Mouse (Mus musculus) spleen, postnatal 10 days (tissue): ENCODE data around the gene Adk.
"Not testable (repeated sequence)": the region's sequence is repeated elsewhere in the genome, so short reads cannot be mapped to it uniquely, and the experiment has no call there.

Experiments
- DNase-seq, 2 experiments: peaks; one replicate each; pipeline ENCODE4 v3.0.0; 2021 to 2022; ENCODE audit warnings: low spot score in 2 of 2

The Adk gene

GRCm38 (mm10) chr14:21064321-21064720 is 11.9 kb downstream of the Adk start:
- DNase-seq: no peak

- no peak for DNase-seq
Observed at GRCm38 (mm10) chr14:21065490-21066162, 13.3 kb downstream of the Adk start.

GRCm38 (mm10) chr14:21069594-21069993 is 17.2 kb downstream of the Adk start:
- peak in 1 of 2 experiments; percentile 41 for DNase-seq

GRCm38 (mm10) chr14:21073981-21074380 is 21.6 kb downstream of the Adk start:
- DNase-seq: no peak

- DNase-seq: peak; percentile 31 to 56
Observed at GRCm38 (mm10) chr14:21074398-21075320, 22.3 kb downstream of the Adk start.

- DNase-seq: peak; percentile 93 to 94
Observed at GRCm38 (mm10) chr14:21075751-21076500, 23.6 kb downstream of the Adk start.

GRCm38 (mm10) chr14:21076501-21077194 is 24.3 kb downstream of the Adk start:
- peak in 1 of 2 experiments; percentile 45 for DNase-seq

GRCm38 (mm10) chr14:21077939-21078338 is 25.6 kb downstream of the Adk start:
- DNase-seq: no peak

- no peak for DNase-seq
Observed at GRCm38 (mm10) chr14:21078511-21078910, 26.1 kb downstream of the Adk start.

GRCm38 (mm10) chr14:21082823-21083222 is 30.4 kb downstream of the Adk start:
- no peak for DNase-seq

GRCm38 (mm10) chr14:21085666-21086065 is 33.3 kb downstream of the Adk start:
- DNase-seq: no peak

- no peak for DNase-seq
Observed at GRCm38 (mm10) chr14:21086106-21086505, 33.7 kb downstream of the Adk start.

GRCm38 (mm10) chr14:21086827-21087351 is 34.5 kb downstream of the Adk start:
- DNase-seq: no peak

GRCm38 (mm10) chr14:21087390-21088060 is 35.2 kb downstream of the Adk start:
- DNase-seq: no peak

GRCm38 (mm10) chr14:21088731-21089130 is 36.4 kb downstream of the Adk start:
- DNase-seq: no peak

- no peak for DNase-seq
Observed at GRCm38 (mm10) chr14:21090400-21090799, 38.0 kb downstream of the Adk start.

- DNase-seq: no peak
Observed at GRCm38 (mm10) chr14:21090930-21091486, 38.6 kb downstream of the Adk start.

GRCm38 (mm10) chr14:21094161-21094560 is 41.8 kb downstream of the Adk start:
- not testable (repeated sequence) for DNase-seq

GRCm38 (mm10) chr14:21096279-21096678 is 43.9 kb downstream of the Adk start:
- no peak for DNase-seq

GRCm38 (mm10) chr14:21096689-21097088 is 44.3 kb downstream of the Adk start:
- no peak for DNase-seq
